Mouse (Mus musculus): ENCODE measurements around the gene Macf1. TPM values are rescaled to one million over a fixed set of nuclear protein-coding genes. Genes with fewer than 3 reads are reported as not detected.
"Not testable (repeated sequence)": the region's sequence is repeated elsewhere in the genome, so short reads cannot be mapped to it uniquely, and the experiment has no call there.

Macf1 gene
- polyA plus RNA-seq, 1 experiment from 2014 or later: 37.1 TPM

- no peak overlapping the region for H3K4me3 ChIP-seq (ENCODE audit: low read length)
- H3K9me3 ChIP-seq (ENCODE audit: low read length): no peaks in the 10 kb centered on the region
- H3K27ac ChIP-seq (ENCODE audit: low read length): no peak overlapping the region
- no peak for ATAC-seq (ENCODE audit: low FRiP score, low TSS enrichment)
- H3K27me3 ChIP-seq (ENCODE audit: insufficient read depth, low read length): no peaks in the 10 kb centered on the region
- no peak overlapping the region for H3K4me2 ChIP-seq (replicated peaks; ENCODE audit: low read depth, low read length)
- H3K9ac ChIP-seq (replicated peaks; ENCODE audit: low read length): no peak overlapping the region
- H3K36me3 ChIP-seq (ENCODE audit: insufficient read depth, low read length): no peaks in the 10 kb centered on the region
- peaks cover 15% of the 10 kb centered on the region for H3K4me1 ChIP-seq (ENCODE audit: insufficient read depth, low read length)
- WGBS: 48% methylated on average over 3 of the region's 3 CpGs
Measured at GRCm38 (mm10) chr4:123532001-123532400, 152.2 kb downstream of the Macf1 start.

GRCm38 (mm10) chr4:123530976-123531375 is 153.2 kb downstream of the Macf1 start:
- Histone ChIP-seq H3K4me2 (replicated peaks; ENCODE audit: low read depth, low read length) (no peak overlapping the region), H3K4me3 (ENCODE audit: low read length) (no peak overlapping the region), H3K4me1 (ENCODE audit: insufficient read depth, low read length) (peaks cover 18% of the 10 kb centered on the region), H3K9ac (replicated peaks; ENCODE audit: low read length) (no peak overlapping the region), H3K9me3 (ENCODE audit: low read length) (no peaks in the 10 kb centered on the region), H3K36me3 (ENCODE audit: insufficient read depth, low read length) (no peaks in the 10 kb centered on the region), H3K27me3 (ENCODE audit: insufficient read depth, low read length) (no peaks in the 10 kb centered on the region), H3K27ac (ENCODE audit: low read length) (no peak overlapping the region)
- ATAC-seq (ENCODE audit: low FRiP score, low TSS enrichment): no peak
- 79% methylated on average over 6 of the region's 6 CpGs for WGBS

DNA sequence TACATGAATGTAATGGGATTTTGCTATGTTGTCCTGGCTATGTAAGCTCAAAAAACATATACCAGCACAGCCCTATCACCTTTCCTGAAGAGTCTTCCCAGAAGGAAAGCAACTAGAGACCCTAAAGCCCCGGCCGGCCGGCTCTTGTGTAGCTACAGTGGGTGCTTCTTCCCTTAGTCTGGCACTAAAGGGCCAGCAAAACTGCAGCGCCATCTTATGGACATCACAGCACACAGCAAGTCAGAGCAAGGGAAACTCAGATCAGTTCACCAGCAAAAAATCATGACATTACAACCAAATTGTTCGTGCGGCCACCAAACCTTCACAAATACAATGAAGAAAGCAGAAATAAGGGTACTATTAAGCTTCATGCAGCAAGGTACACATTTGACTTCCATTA is 154.9 kb downstream of the Macf1 start:
- Histone ChIP-seq H3K4me3 (ENCODE audit: low read length) (no peak overlapping the region), H3K27me3 (ENCODE audit: insufficient read depth, low read length) (no peaks in the 10 kb centered on the region), H3K9ac (replicated peaks; ENCODE audit: low read length) (no peak overlapping the region), H3K36me3 (ENCODE audit: insufficient read depth, low read length) (no peaks in the 10 kb centered on the region), H3K9me3 (ENCODE audit: low read length) (no peaks in the 10 kb centered on the region), H3K4me2 (replicated peaks; ENCODE audit: low read depth, low read length) (no peak overlapping the region), H3K27ac (ENCODE audit: low read length) (no peak overlapping the region), H3K4me1 (ENCODE audit: insufficient read depth, low read length) (peaks cover 18% of the 10 kb centered on the region)
- no peak for ATAC-seq (ENCODE audit: low FRiP score, low TSS enrichment)
- 50% methylated on average over 6 of the region's 6 CpGs for WGBS

DNA sequence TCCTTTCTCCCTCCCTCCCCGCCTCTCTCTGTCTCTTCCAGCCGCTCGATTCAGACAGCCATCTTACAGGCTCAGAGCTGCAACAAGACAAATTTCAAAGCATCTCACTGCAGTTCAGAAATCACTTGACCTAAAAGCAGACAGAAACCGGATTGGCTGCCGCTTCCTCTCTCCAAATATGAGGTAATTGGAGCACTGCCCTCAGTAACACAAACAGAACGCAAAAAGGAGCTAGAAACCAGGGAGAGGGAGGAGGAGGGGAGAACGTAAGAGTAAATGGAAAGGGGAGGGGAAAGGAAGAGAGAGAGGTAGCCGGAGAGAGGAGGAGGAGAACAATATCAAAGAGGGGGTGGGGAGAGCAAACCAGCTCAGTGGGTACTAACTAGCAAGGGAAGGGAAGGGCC is 156.6 kb downstream of the Macf1 start:
- Histone ChIP-seq H3K9ac (replicated peaks; ENCODE audit: low read length) (peak overlapping the region; percentile 63), H3K4me2 (replicated peaks; ENCODE audit: low read depth, low read length) (peak overlapping the region; percentile 61), H3K36me3 (ENCODE audit: insufficient read depth, low read length) (no peaks in the 10 kb centered on the region)

DNA sequence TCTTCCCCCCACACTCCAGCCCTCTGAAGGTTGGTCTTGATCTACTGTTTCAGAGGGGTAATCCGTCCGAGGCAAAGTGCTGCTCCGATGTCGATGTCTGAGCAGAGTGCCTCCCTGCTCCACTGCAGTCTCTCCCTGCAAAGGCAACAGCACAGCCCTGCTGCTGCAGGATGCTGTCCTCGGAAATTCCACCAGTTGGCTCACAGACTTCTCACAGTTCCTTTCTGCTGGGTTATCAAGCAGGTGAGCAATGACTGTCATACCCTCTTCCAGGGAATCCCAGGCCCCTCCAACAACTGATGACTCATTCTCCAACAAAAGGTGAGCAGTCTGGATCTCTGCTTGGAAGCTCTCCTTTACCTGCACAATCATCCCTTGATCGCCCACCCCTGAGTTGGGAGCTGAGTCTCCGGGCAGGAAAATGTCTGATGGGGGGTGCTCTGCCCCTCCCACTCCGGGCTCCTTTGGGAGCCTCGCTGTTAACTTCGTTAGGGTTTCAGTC is 157.3 kb downstream of the Macf1 start:
- Histone ChIP-seq H3K4me3 (ENCODE audit: low read length) (peak overlapping the region; percentile 26), H3K9me3 (ENCODE audit: low read length) (no peaks in the 10 kb centered on the region), H3K27me3 (ENCODE audit: insufficient read depth, low read length) (no peaks in the 10 kb centered on the region), H3K36me3 (ENCODE audit: insufficient read depth, low read length) (no peaks in the 10 kb centered on the region), H3K9ac (replicated peaks; ENCODE audit: low read length) (peak overlapping the region; percentile 63), H3K4me1 (ENCODE audit: insufficient read depth, low read length) (peaks cover 30% of the 10 kb centered on the region), H3K27ac (ENCODE audit: low read length) (peak overlapping the region; percentile 36; the same call in 1 of the 2 replicates), H3K4me2 (replicated peaks; ENCODE audit: low read depth, low read length) (peak overlapping the region; percentile 61)
- ATAC-seq (ENCODE audit: low FRiP score, low TSS enrichment): no peak
- 26% methylated on average over 10 of the region's 10 CpGs for WGBS

More for the DNA sequence above, 156.6 kb downstream of the Macf1 start:
- no peaks in the 10 kb centered on the region for H3K27me3 ChIP-seq (ENCODE audit: insufficient read depth, low read length)
- H3K9me3 ChIP-seq (ENCODE audit: low read length): no peaks in the 10 kb centered on the region
- peak; percentile 50; the same call in 1 of the 2 replicates for ATAC-seq (ENCODE audit: low FRiP score, low TSS enrichment)
- H3K4me3 ChIP-seq (ENCODE audit: low read length): peak overlapping the region; percentile 26
- peak overlapping the region; percentile 36 for H3K27ac ChIP-seq (ENCODE audit: low read length)
- peaks cover 30% of the 10 kb centered on the region for H3K4me1 ChIP-seq (ENCODE audit: insufficient read depth, low read length)
- 4% methylated on average over 8 of the region's 8 CpGs for WGBS

DNA sequence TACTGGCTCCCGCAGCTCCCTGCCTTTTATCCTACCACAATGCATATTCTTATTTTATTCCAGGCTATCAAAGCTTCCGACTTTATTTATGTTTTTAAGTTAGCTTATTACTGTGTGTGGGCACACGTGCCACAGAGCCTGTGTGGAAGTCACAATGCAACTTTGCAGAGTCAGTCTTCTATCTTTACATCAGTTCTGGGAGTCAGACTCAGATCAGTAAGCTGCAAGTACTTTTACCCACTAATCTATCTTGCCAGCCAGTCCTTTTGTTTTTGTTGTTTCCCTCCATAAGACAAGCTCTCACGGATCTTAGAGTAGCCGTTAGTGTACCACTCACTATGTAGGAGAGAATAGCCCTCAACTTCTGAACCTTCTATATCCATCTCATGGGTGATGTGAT is 159.4 kb downstream of the Macf1 start:
- H3K9me3 ChIP-seq (ENCODE audit: low read length): no peaks in the 10 kb centered on the region
- ATAC-seq (ENCODE audit: low FRiP score, low TSS enrichment): no peak
- no peaks in the 10 kb centered on the region for H3K36me3 ChIP-seq (ENCODE audit: insufficient read depth, low read length)
- no peak overlapping the region for H3K9ac ChIP-seq (replicated peaks; ENCODE audit: low read length)
- peaks cover 26% of the 10 kb centered on the region for H3K4me1 ChIP-seq (ENCODE audit: insufficient read depth, low read length)
- no peak overlapping the region for H3K27ac ChIP-seq (ENCODE audit: low read length)
- WGBS: 88% methylated on average over 5 of the region's 5 CpGs
- H3K4me2 ChIP-seq (replicated peaks; ENCODE audit: low read depth, low read length): no peak overlapping the region
- no peaks in the 10 kb centered on the region for H3K27me3 ChIP-seq (ENCODE audit: insufficient read depth, low read length)
- H3K4me3 ChIP-seq (ENCODE audit: low read length): no peak overlapping the region

DNA sequence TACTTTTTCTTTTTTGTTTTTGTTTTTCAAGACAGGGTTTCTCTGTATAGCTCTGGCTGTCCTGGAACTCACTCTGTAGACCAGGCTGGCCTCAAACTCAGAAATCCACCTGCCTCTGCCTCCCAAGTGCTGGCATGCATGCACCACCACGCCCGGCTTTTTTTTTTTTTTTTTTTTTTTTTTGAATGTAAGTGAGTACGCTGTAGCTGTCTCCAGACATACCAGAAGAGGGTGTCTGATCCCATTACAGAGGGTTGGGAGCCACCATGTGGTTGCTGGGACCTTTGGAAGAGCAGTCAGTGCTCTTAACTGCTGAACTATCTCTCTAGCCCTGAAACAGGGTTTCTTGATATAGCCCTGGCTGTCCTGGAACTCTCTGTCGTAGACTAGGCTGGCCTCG is 164.0 kb downstream of the Macf1 start:
- not testable (repeated sequence) for ATAC-seq (ENCODE audit: low FRiP score, low TSS enrichment)
- whole genome bisulfite sequencing: 92% methylated on average over 5 of the region's 5 CpGs

DNA sequence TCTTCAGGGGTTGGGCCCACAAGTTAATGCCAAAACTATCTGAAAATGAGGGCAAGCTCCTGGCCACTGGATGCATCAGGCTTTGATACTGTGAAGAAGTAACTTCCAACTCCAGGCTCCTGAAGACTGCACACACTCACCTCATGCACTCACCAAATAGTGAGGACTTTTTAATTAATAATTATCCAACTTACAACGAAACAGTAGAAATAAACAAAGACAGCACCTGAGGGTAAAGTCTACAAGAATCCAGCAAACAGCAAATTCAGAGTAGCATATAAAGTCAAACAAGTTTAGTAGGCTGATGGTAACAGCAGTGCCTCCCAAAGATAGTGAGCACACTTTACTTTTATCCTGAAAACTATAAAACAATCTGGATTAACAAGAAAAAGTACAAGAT is 168.5 kb downstream of the Macf1 start:
- Histone ChIP-seq H3K4me3 (ENCODE audit: low read length) (no peak overlapping the region), H3K4me1 (ENCODE audit: insufficient read depth, low read length) (0 out of 2 replicates have a peak, but pooled peaks cover 2% of the 10 kb centered on the region), H3K27me3 (ENCODE audit: insufficient read depth, low read length) (no peaks in the 10 kb centered on the region), H3K36me3 (ENCODE audit: insufficient read depth, low read length) (peaks cover 20% of the 10 kb centered on the region), H3K9me3 (ENCODE audit: low read length) (no peaks in the 10 kb centered on the region), H3K27ac (ENCODE audit: low read length) (no peak overlapping the region), H3K9ac (replicated peaks; ENCODE audit: low read length) (no peak overlapping the region), H3K4me2 (replicated peaks; ENCODE audit: low read depth, low read length) (no peak overlapping the region)
- WGBS: 62% methylated on average over 1 of the region's 1 CpGs
- no peak for ATAC-seq (ENCODE audit: low FRiP score, low TSS enrichment)

More for the DNA sequence above, 164.0 kb downstream of the Macf1 start:
- H3K4me3 ChIP-seq (ENCODE audit: low read length); H3K9ac ChIP-seq (replicated peaks; ENCODE audit: low read length); H3K36me3 ChIP-seq (ENCODE audit: insufficient read depth, low read length); H3K4me2 ChIP-seq (replicated peaks; ENCODE audit: low read depth, low read length); H3K9me3 ChIP-seq (ENCODE audit: low read length); H3K27me3 ChIP-seq (ENCODE audit: insufficient read depth, low read length); H3K27ac ChIP-seq (ENCODE audit: low read length): not testable (repeated sequence)
- peaks cover 14% of the 10 kb centered on the region for H3K4me1 ChIP-seq (ENCODE audit: insufficient read depth, low read length)

GRCm38 (mm10) chr4:123510201-123510600 is 174.0 kb downstream of the Macf1 start:
- H3K9me3 ChIP-seq (ENCODE audit: low read length): no peaks in the 10 kb centered on the region
- no peak overlapping the region for H3K27ac ChIP-seq (ENCODE audit: low read length)
- H3K4me1 ChIP-seq (ENCODE audit: insufficient read depth, low read length): no peaks in the 10 kb centered on the region
- no peak overlapping the region for H3K9ac ChIP-seq (replicated peaks; ENCODE audit: low read length)
- H3K4me3 ChIP-seq (ENCODE audit: low read length): no peak overlapping the region
- no peak overlapping the region for H3K4me2 ChIP-seq (replicated peaks; ENCODE audit: low read depth, low read length)
- peaks cover 46% of the 10 kb centered on the region for H3K36me3 ChIP-seq (ENCODE audit: insufficient read depth, low read length)
- WGBS: 62% methylated on average over 1 of the region's 1 CpGs
- no peak for ATAC-seq (ENCODE audit: low FRiP score, low TSS enrichment)
- no peaks in the 10 kb centered on the region for H3K27me3 ChIP-seq (ENCODE audit: insufficient read depth, low read length)

GRCm38 (mm10) chr4:123489086-123489485 is 195.1 kb downstream of the Macf1 start:
- no peak overlapping the region for H3K27ac ChIP-seq (ENCODE audit: low read length)
- H3K36me3 ChIP-seq (ENCODE audit: insufficient read depth, low read length): peaks cover 53% of the 10 kb centered on the region
- no peak for ATAC-seq (ENCODE audit: low FRiP score, low TSS enrichment)
- H3K9ac ChIP-seq (replicated peaks; ENCODE audit: low read length): no peak overlapping the region
- no peaks in the 10 kb centered on the region for H3K4me1 ChIP-seq (ENCODE audit: insufficient read depth, low read length)
- WGBS: 82% methylated on average over 3 of the region's 3 CpGs
- H3K9me3 ChIP-seq (ENCODE audit: low read length): no peaks in the 10 kb centered on the region
- no peak overlapping the region for H3K4me3 ChIP-seq (ENCODE audit: low read length)
- no peaks in the 10 kb centered on the region for H3K27me3 ChIP-seq (ENCODE audit: insufficient read depth, low read length)
- no peak overlapping the region for H3K4me2 ChIP-seq (replicated peaks; ENCODE audit: low read depth, low read length)

Measured in kidney, embryonic 16.5 days (tissue).